Mouse (Mus musculus) MEL (cell line): Measurements from ENCODE around the gene P2ry2. TPM values are rescaled to one million over a fixed set of nuclear protein-coding genes. Genes with fewer than 3 reads are reported as not detected.

Experiments used
- DNase-seq: peaks from one replicate; pipeline ENCODE4 v3.0.0; 2011; ENCODE audit warnings: low read depth, low spot score
- H3K27ac ChIP-seq: 2 replicates; pipeline ENCODE4 v1.5.1; 2012; ENCODE audit warnings: low read depth, mild to moderate bottlenecking, control low read depth, low read length, moderate library complexity; ENCODE audit not compliant: control insufficient read depth
- H3K27me3 ChIP-seq, 2 experiments: fragments of 150-350 bp in 1 of 2; sonication (generic) in 1 of 2; 2 replicates each; pipeline ENCODE4 v1.6.1; 2012; ENCODE audit warnings: low read length in 2 of 2, mild to moderate bottlenecking in 2 of 2, improper control_type of control experiment in 1 of 2, moderate library complexity in 1 of 2; ENCODE audit not compliant: insufficient read depth in 2 of 2, control insufficient read depth in 1 of 2
- H3K36me3 ChIP-seq, 2 experiments: 2 replicates each; pipeline ENCODE4 v1.6.1; 2012 to 2014; ENCODE audit warnings: low read length in 2 of 2, improper control_type of control experiment in 1 of 2, inconsistent platforms in 1 of 2, mild to moderate bottlenecking in 1 of 2; ENCODE audit not compliant: insufficient read depth in 2 of 2, control insufficient read depth in 1 of 2
- H3K4me1 ChIP-seq, 2 experiments: fragments of 150-350 bp in 1 of 2; sonication (generic) in 1 of 2; 2 replicates each; pipeline ENCODE4 v1.6.1; 2012; ENCODE audit warnings: low read length in 2 of 2, improper control_type of control experiment in 1 of 2, mild to moderate bottlenecking in 1 of 2; ENCODE audit not compliant: insufficient read depth in 2 of 2, control insufficient read depth in 1 of 2
- H3K4me3 ChIP-seq, 2 experiments: fragments of 150-350 bp in 1 of 2; sonication (generic) in 1 of 2; 2 replicates each; pipeline ENCODE4 v1.5.1; 2012; ENCODE audit warnings: low read depth in 2 of 2, low read length in 2 of 2, mild to moderate bottlenecking in 2 of 2, moderate library complexity in 2 of 2, control low read depth in 1 of 2, improper control_type of control experiment in 1 of 2; ENCODE audit not compliant: control insufficient read depth in 1 of 2, insufficient read depth in 1 of 2
- H3K79me2 ChIP-seq: 2 replicates; pipeline ENCODE4 v1.6.1; 2012; ENCODE audit warnings: mild to moderate bottlenecking, low read length, moderate library complexity; ENCODE audit not compliant: control insufficient read depth, poor library complexity, insufficient read depth
- H3K9ac ChIP-seq: 2 replicates; pipeline ENCODE4 v1.6.1; 2012; ENCODE audit warnings: low read depth, mild to moderate bottlenecking, control low read depth, low read length, moderate library complexity; ENCODE audit not compliant: control insufficient read depth, poor library complexity, severe bottlenecking
- H3K9me3 ChIP-seq: fragments of 150-350 bp; sonication (generic); replicated peaks from 2 replicates; pipeline ENCODE4 v1.6.1; 2012; ENCODE audit warnings: mild to moderate bottlenecking, low read length, improper control_type of control experiment, moderate library complexity; ENCODE audit not compliant: insufficient read depth
- BHLHE40 ChIP-seq: IDR thresholded peaks from 2 replicates; pipeline ENCODE4 v1.6.1; 2012; ENCODE audit warnings: low read depth, mild to moderate bottlenecking, inconsistent platforms, low read length, improper control_type of control experiment, borderline replicate concordance
- CHD1 ChIP-seq: IDR thresholded peaks from 2 replicates; pipeline ENCODE4 v1.6.1; 2012; ENCODE audit warnings: low read depth, mild to moderate bottlenecking, inconsistent platforms, low read length, improper control_type of control experiment
- CHD2 ChIP-seq: IDR thresholded peaks from 2 replicates; pipeline ENCODE4 v1.6.1; 2011; ENCODE audit warnings: low read length, improper control_type of control experiment
- CTCF ChIP-seq, 3 experiments: IDR thresholded peaks in 2 of 3; conservative IDR thresholded peaks in 1 of 3; 2 replicates each; pipeline ENCODE4 v1.5.1; 2011 to 2012; ENCODE audit warnings: low read length in 3 of 3, low read depth in 2 of 3, mild to moderate bottlenecking in 2 of 3, improper control_type of control experiment in 1 of 3, inconsistent platforms in 1 of 3, mixed read lengths in 1 of 3, moderate library complexity in 1 of 3; ENCODE audit not compliant: control insufficient read depth in 1 of 3, insufficient read depth in 1 of 3, poor library complexity in 1 of 3, severe bottlenecking in 1 of 3
- E2F4 ChIP-seq: IDR thresholded peaks from 2 replicates; pipeline ENCODE4 v1.6.1; 2011; ENCODE audit warnings: low read depth, low read length, improper control_type of control experiment, borderline replicate concordance
- ELF1 ChIP-seq: IDR thresholded peaks from 2 replicates; pipeline ENCODE4 v1.6.1; 2014; ENCODE audit warnings: low read depth, mild to moderate bottlenecking, inconsistent platforms, low read length, improper control_type of control experiment, moderate library complexity
- EP300 ChIP-seq, 2 experiments: IDR thresholded peaks; 2 replicates each; pipeline ENCODE4 v1.6.1; 2011; ENCODE audit warnings: improper control_type of control experiment in 2 of 2, low read length in 2 of 2, low read depth in 1 of 2, mild to moderate bottlenecking in 1 of 2
- GATA1 ChIP-seq: IDR thresholded peaks from 2 replicates; pipeline ENCODE4 v1.6.1; 2011; ENCODE audit warnings: low read depth, low read length, improper control_type of control experiment
- MAFK ChIP-seq: IDR thresholded peaks from 2 replicates; pipeline ENCODE4 v1.6.1; 2011; ENCODE audit warnings: low read depth, mild to moderate bottlenecking, low read length, improper control_type of control experiment, borderline replicate concordance
- MAZ ChIP-seq: IDR thresholded peaks from 2 replicates; pipeline ENCODE4 v1.6.1; 2012; ENCODE audit warnings: low read depth, mild to moderate bottlenecking, inconsistent platforms, low read length, improper control_type of control experiment
- MYC ChIP-seq: IDR thresholded peaks from 2 replicates; pipeline ENCODE4 v1.6.1; 2011; ENCODE audit warnings: low read depth, mild to moderate bottlenecking, low read length, improper control_type of control experiment, moderate library complexity
- NRF1 ChIP-seq: IDR thresholded peaks from 2 replicates; pipeline ENCODE4 v1.6.1; 2014; ENCODE audit warnings: low read depth, mild to moderate bottlenecking, inconsistent platforms, low read length, improper control_type of control experiment, moderate library complexity; ENCODE audit not compliant: poor library complexity, insufficient read depth, severe bottlenecking
- POLR2A ChIP-seq, 2 experiments: IDR thresholded peaks; 2 replicates each; pipeline ENCODE4 v1.6.1; 2011 to 2012; ENCODE audit warnings: low read length in 2 of 2, mild to moderate bottlenecking in 2 of 2, control low read depth in 1 of 2, improper control_type of control experiment in 1 of 2, low read depth in 1 of 2, moderate library complexity in 1 of 2; ENCODE audit not compliant: control insufficient read depth in 1 of 2, insufficient read depth in 1 of 2, poor library complexity in 1 of 2
- POLR2AphosphoS2 ChIP-seq: IDR thresholded peaks from 2 replicates; pipeline ENCODE4 v1.6.1; 2011; ENCODE audit warnings: low read length, improper control_type of control experiment
- POLR2AphosphoS5 ChIP-seq: IDR thresholded peaks from 2 replicates; pipeline ENCODE4 v1.6.1; 2012; ENCODE audit warnings: low read depth, borderline replicate concordance, mild to moderate bottlenecking, inconsistent platforms, low read length, moderate library complexity, mixed read lengths
- RCOR1 ChIP-seq: IDR thresholded peaks from 2 replicates; pipeline ENCODE4 v1.6.1; 2012; ENCODE audit warnings: low read depth, mild to moderate bottlenecking, inconsistent platforms, low read length, improper control_type of control experiment
- SIN3A ChIP-seq: IDR thresholded peaks from 2 replicates; pipeline ENCODE4 v1.6.1; 2012; ENCODE audit warnings: low read length, improper control_type of control experiment, inconsistent platforms
- SMC3 ChIP-seq: IDR thresholded peaks from 2 replicates; pipeline ENCODE4 v1.6.1; 2011; ENCODE audit warnings: low read depth, low read length, improper control_type of control experiment
- TAL1 ChIP-seq: IDR thresholded peaks from 2 replicates; pipeline ENCODE4 v1.6.1; 2012; ENCODE audit warnings: mild to moderate bottlenecking, inconsistent platforms, low read length, moderate library complexity, mixed read lengths
- TBP ChIP-seq: IDR thresholded peaks from 2 replicates; pipeline ENCODE4 v1.8.0; 2011; ENCODE audit warnings: low read depth, low read length, improper control_type of control experiment
- TCF12 ChIP-seq: IDR thresholded peaks from 2 replicates; pipeline ENCODE4 v1.6.1; 2014; ENCODE audit warnings: low read depth, mild to moderate bottlenecking, inconsistent platforms, low read length, improper control_type of control experiment, moderate library complexity
- UBTF ChIP-seq: IDR thresholded peaks from 2 replicates; pipeline ENCODE4 v1.6.1; 2012; ENCODE audit warnings: low read depth, mild to moderate bottlenecking, inconsistent platforms, low read length, improper control_type of control experiment, moderate library complexity, borderline replicate concordance; ENCODE audit not compliant: insufficient read depth
- USF1 ChIP-seq: IDR thresholded peaks from 2 replicates; pipeline ENCODE4 v1.6.1; 2014; ENCODE audit warnings: low read depth, mild to moderate bottlenecking, inconsistent platforms, low read length, improper control_type of control experiment, moderate library complexity
- ZMIZ1 ChIP-seq: IDR thresholded peaks from 2 replicates; pipeline ENCODE4 v1.6.1; 2012; ENCODE audit warnings: low read depth, mild to moderate bottlenecking, inconsistent platforms, low read length, improper control_type of control experiment, moderate library complexity
- polyA plus RNA-seq, 2 experiments: library from polyadenylated mRNA; stranded (reverse) in 1 of 2; unstranded in 1 of 2; fragments of >175 nt in 1 of 2; fragments of >200 nt in 1 of 2; gene quantifications; 2 replicates each; pipeline versions ENCODE4 v1.2.1 to v1.2.4; 2012; ENCODE audit warnings: low replicate concordance in 2 of 2, low read depth in 1 of 2; ENCODE audit not compliant: insufficient read length in 2 of 2, insufficient read depth in 1 of 2, missing spikeins in 1 of 2
- total RNA-seq: library from RNA; depleted of rRNA; stranded (reverse); fragments of 300-350 nt; gene quantifications from 2 replicates; pipeline ENCODE4 v1.2.3, GENCODE M21; 2012

P2ry2 gene
- total and polyA plus RNA-seq, 3 experiments: 0.23 to 0.86 TPM; not detected in 1

DNA sequence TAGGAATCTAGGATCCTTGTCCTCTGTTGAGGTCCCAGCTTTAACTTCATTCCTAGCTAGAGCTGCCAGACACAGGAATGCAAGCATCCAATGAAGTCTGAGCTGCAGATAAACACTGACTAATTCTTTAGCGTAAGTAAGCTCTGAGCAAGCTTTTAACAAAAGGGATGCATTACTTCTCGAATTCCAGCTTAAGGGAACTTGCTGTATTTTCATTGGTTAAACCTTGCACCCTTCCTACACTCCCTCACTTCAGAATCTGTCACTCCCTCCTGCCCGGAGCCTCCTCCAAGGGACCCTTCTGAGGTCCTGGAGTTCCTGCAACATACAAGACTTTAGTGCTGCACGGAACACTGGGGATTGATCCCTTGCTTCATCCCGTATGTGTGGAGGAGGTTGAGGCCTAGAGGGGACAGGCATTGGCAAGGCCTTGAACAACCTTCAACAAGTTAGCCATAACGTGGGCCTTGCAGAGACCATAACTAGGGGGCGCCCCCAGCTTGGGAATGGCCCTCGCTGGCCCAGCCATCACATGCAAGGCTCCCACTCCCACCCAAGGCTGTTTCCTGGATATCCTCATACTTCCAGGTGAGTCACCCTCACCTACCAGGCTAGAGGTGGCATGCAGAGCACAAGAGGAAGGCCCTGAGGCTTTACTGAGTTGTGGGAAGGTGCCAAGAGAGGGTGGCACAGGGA is 31.3 kb upstream of the P2ry2 start:
- TF ChIP-seq SMC3 (no peak), NRF1 (no peak), RCOR1 (no peak), CHD1 (no peak), MAFK (no peak), TBP (no peak), BHLHE40 (no peak), UBTF (no peak), POLR2AphosphoS2 (no peak), MYC (no peak), POLR2A (IDR thresholded peaks at IDR 0.05; ENCODE audit: control insufficient read depth in 1 of 2, insufficient read depth in 1 of 2, low read depth in 1 of 2, low read length in 2 of 2, poor library complexity in 1 of 2) (no peak), USF1 (no peak), TCF12 (no peak)
- Histone ChIP-seq H3K79me2 (no peaks in the 10 kb centered on the region), H3K4me3 (no peak overlapping the region), H3K36me3 (peaks cover 0 to 2% of the 10 kb centered on the region in 2 experiments; a peak in 1 of 4 replicates), H3K9ac (no peak overlapping the region), H3K4me1 (peaks cover 3 to 14% of the 10 kb centered on the region in 2 experiments), H3K27me3 (no peaks in the 10 kb centered on the region), H3K27ac (no peak overlapping the region), H3K9me3 (no peaks in the 10 kb centered on the region)
- no peak for DNase-seq

DNA sequence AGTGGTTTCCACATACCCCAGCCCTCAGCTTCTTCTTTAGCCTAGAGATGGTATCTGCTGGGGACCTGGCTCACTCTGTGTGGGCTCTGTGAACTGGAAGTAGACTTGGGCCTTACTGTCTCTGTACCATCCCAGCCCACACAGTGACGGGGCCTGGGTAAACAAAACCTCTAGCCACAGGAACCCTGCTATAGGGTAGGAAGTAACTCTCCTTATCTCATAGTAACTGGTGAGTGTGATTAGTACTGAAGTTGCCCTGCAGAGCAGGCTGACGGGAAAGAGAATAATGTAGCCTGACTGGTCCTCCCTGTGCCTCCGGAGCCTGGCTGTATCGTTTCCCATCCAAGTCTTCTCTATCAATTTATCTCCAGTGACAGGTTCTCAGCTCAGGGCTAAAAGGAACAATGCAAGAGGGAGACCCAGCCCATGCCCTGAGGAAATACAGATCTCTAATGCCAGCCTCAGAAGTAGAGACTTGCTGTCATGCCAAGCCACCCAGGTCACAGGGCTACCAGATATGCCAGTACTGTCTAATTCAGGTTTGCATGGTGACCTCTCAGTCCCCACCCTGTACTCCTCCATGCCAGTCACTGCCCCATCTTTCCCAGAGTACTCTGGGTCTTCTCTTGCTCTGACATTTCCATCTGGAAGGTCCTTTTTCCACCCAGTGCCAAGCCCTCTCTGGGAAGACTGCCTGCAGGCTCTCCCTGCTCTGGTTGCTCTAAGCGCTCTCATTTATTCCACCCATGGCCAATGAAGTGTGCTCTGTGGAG is 29.5 kb upstream of the P2ry2 start:
- TF ChIP-seq MAFK (no peak), SIN3A (peak; percentile 37; the same call in 1 of the 2 replicates), E2F4 (no peak), TBP (0 out of 2 replicates have a peak, but pooled peaks have one; percentile 14), ELF1 (0 out of 2 replicates have a peak, but pooled peaks have one; percentile 14), TAL1 (peak; percentile 17; the same call in 1 of the 2 replicates), CHD2 (no peak), SMC3 (no peak), EP300 (IDR thresholded peaks at IDR 0.05; ENCODE audit: low read depth in 1 of 2, low read length in 2 of 2) (peak; percentile 58 to 61), GATA1 (peak; percentile 70), MAZ (no peak), POLR2AphosphoS5 (no peak), CTCF (IDR thresholded peaks at IDR 0.05 in 2 of 3, conservative IDR thresholded peaks at IDR 0.05 in 1 of 3; ENCODE audit: control insufficient read depth in 1 of 3, insufficient read depth in 1 of 3, low read depth in 2 of 3, low read length in 3 of 3, poor library complexity in 1 of 3, severe bottlenecking in 1 of 3) (no peak), ZMIZ1 (no peak)
- Histone ChIP-seq H3K4me1 (peaks cover 3 to 14% of the 10 kb centered on the region in 2 experiments), H3K9me3 (no peaks in the 10 kb centered on the region), H3K79me2 (no peaks in the 10 kb centered on the region), H3K27me3 (no peaks in the 10 kb centered on the region), H3K36me3 (peaks cover 0 to 2% of the 10 kb centered on the region in 2 experiments; a peak in 1 of 4 replicates), H3K27ac (peak overlapping the region; percentile 32; the same call in 1 of the 2 replicates), H3K9ac (no peak overlapping the region), H3K4me3 (no peak overlapping the region)
- peak; percentile 83 for DNase-seq
